Mouse (Mus musculus) hindbrain, embryonic 16.5 days (tissue): ENCODE results near the gene Arhgap21. TPM values are rescaled to one million over a fixed set of nuclear protein-coding genes. Genes with fewer than 3 reads are reported as not detected.

Source experiments
- ATAC-seq: fragments of 200-750 bp; cut with Nextera tagmentation; 2 replicates; pipeline ENCODE4 v1.8.0; 2017; ENCODE audit warnings: moderate TSS enrichment, moderate library complexity
- H3K27ac ChIP-seq: fragments of 300-500 bp; sonication (generic); 2 replicates; pipeline ENCODE4 v1.5.1; 2014; ENCODE audit warnings: low read depth, mild to moderate bottlenecking, control low read depth, low read length, moderate library complexity
- H3K27me3 ChIP-seq: fragments of 300-500 bp; sonication (generic); replicated peaks from 2 replicates; pipeline ENCODE4 v1.6.1; 2014; ENCODE audit warnings: low read length; ENCODE audit not compliant: control insufficient read depth, insufficient read depth
- H3K36me3 ChIP-seq: fragments of 300-500 bp; sonication (generic); 2 replicates; pipeline ENCODE4 v1.6.1; 2014; ENCODE audit warnings: mild to moderate bottlenecking, low read length, moderate library complexity, mixed read lengths; ENCODE audit not compliant: control insufficient read depth, insufficient read depth
- H3K4me1 ChIP-seq: fragments of 300-500 bp; sonication (generic); 2 replicates; pipeline ENCODE4 v1.6.1; 2014; ENCODE audit warnings: low read depth, low read length; ENCODE audit not compliant: control insufficient read depth, insufficient read depth
- H3K4me2 ChIP-seq: fragments of 300-500 bp; sonication (generic); 2 replicates; pipeline ENCODE4 v1.6.1; 2014; ENCODE audit warnings: mild to moderate bottlenecking, low read length, control low read depth, moderate library complexity
- H3K4me3 ChIP-seq: fragments of 300-500 bp; sonication (generic); 2 replicates; pipeline ENCODE4 v1.5.1; 2014; ENCODE audit warnings: mild to moderate bottlenecking, low read length, control low read depth, moderate library complexity
- H3K9ac ChIP-seq: fragments of 300-500 bp; sonication (generic); 2 replicates; pipeline ENCODE4 v1.6.1; 2014; ENCODE audit warnings: low read depth, mild to moderate bottlenecking, control low read depth, low read length, moderate library complexity
- H3K9me3 ChIP-seq: fragments of 300-500 bp; sonication (generic); 2 replicates; pipeline ENCODE4 v1.6.1; 2014; ENCODE audit warnings: mild to moderate bottlenecking, low read length, moderate library complexity; ENCODE audit not compliant: control insufficient read depth
- WGBS: fragments of 180-500 bp; shearing (Covaris S2); extraction: QIAGEN DNeasy Blood & Tissue Kit; methylation state at CpG from one replicate; pipeline ENCODE4 v1.1.7; 2014; 5-methylcytosine and 5-hydroxymethylcytosine counted together
- polyA plus RNA-seq: library from polyadenylated mRNA; unstranded; fragments of >200 nt; fragmentation: Nextera tagmentation; extraction: Ambion mirVana; gene quantifications from 2 replicates; pipeline ENCODE4 v1.2.1, GENCODE M21; 2015

Arhgap21 gene
- polyA plus RNA-seq, 1 experiment from 2014 or later: 24.7 TPM

DNA sequence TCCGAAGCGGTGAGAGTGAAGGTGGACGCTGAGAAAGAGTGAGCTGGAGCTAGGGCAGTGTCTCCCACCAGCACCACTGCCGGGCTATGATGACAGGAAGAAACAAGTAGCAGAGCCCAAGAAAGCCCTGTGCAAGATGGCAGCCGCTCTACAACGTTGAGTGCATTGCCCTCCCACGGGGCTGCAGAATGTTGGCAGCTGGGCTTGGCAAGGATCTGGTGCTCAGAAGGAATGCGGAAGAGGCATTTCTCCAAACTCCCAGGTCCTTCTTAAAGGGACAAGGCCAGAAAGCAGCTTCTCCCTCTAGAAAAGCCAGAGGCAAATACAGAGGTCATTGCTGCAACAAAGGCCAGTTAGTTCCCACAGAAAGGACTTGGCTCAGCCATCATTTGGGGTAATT is 157.2 kb downstream of the Arhgap21 start:
- no peak overlapping the region for H3K4me2 ChIP-seq
- ATAC-seq: no peak
- no peak overlapping the region for H3K9ac ChIP-seq
- H3K4me3 ChIP-seq: no peak overlapping the region
- no peaks in the 10 kb centered on the region for H3K9me3 ChIP-seq
- no peaks in the 10 kb centered on the region for H3K27me3 ChIP-seq
- H3K4me1 ChIP-seq: no peaks in the 10 kb centered on the region
- WGBS: 81% methylated on average over 8 of the region's 8 CpGs
- no peaks in the 10 kb centered on the region for H3K36me3 ChIP-seq
- no peak overlapping the region for H3K27ac ChIP-seq

DNA sequence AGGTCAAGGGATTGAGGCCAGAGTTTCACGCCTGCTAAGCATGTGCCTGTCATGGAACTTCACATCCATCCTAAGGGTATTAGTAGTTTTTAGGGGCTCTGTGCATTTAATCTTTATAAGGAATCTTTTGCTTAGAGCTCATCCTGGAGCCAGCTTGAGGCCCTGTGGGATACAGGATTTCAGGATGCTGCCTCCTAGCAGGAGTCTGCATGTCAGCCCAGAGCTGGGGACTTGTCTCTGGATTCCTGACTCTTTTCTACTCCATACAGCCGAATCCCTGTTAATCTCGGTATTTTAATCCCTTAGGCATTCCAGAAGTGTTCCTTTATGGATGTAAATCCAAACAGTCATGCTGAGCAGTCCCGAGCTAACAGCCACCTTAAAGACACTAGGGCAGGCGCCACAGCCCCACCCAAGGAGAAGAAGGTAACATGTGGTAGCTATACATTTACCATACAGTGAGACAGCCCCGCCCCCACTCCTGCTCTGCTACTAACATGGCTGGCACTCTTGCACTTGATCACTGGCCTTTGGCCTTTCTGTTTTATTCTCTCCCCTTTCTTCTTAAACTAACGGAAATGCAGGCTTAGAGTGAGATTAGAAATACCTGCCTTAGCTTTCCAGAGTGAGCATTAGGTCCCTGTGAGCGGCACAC is 167.3 kb downstream of the Arhgap21 start:
- Histone ChIP-seq H3K36me3 (no peaks in the 10 kb centered on the region), H3K27me3 (no peaks in the 10 kb centered on the region), H3K4me3 (no peak overlapping the region), H3K9me3 (no peaks in the 10 kb centered on the region), H3K4me1 (no peaks in the 10 kb centered on the region), H3K27ac (no peak overlapping the region), H3K4me2 (no peak overlapping the region), H3K9ac (no peak overlapping the region)
- 87% methylated on average over 8 of the region's 8 CpGs for WGBS
- ATAC-seq: no peak

Other genes starting within 250 kb of the Arhgap21 start
- gene Enkur, start 236.5 kb upstream of the Arhgap21 start, polyA plus RNA-seq: 4.6 and 5.3 TPM in 2 replicates
- gene Thnsl1, start 236.8 kb upstream of the Arhgap21 start, polyA plus RNA-seq: 22.7 and 25.4 TPM in 2 replicates